Mouse (Mus musculus) midbrain, embryonic 15.5 days (tissue): ENCODE data around the gene Tekt4. TPM values are rescaled to one million over a fixed set of nuclear protein-coding genes. Genes with fewer than 3 reads are reported as not detected.

Source experiments
- ATAC-seq: fragments of 200-750 bp; cut with Nextera tagmentation; replicated peaks from 2 replicates; pipeline ENCODE4 v1.8.0; 2017; ENCODE audit warnings: moderate TSS enrichment
- H3K27ac ChIP-seq: fragments of 300-500 bp; sonication (generic); 2 replicates; pipeline ENCODE4 v1.5.1; 2015; ENCODE audit warnings: mild to moderate bottlenecking, inconsistent platforms
- H3K27me3 ChIP-seq: fragments of 300-500 bp; sonication (generic); replicated peaks from 2 replicates; pipeline ENCODE4 v1.6.1; 2015; ENCODE audit warnings: inconsistent platforms
- H3K36me3 ChIP-seq: fragments of 300-500 bp; sonication (generic); replicated peaks from 2 replicates; pipeline ENCODE4 v1.6.1; 2015; ENCODE audit warnings: inconsistent platforms
- H3K4me1 ChIP-seq: fragments of 300-500 bp; sonication (generic); 2 replicates; pipeline ENCODE4 v1.6.1; 2015; ENCODE audit warnings: inconsistent platforms
- H3K4me2 ChIP-seq: fragments of 300-500 bp; sonication (generic); 2 replicates; pipeline ENCODE4 v1.6.1; 2015; ENCODE audit warnings: inconsistent platforms, mild to moderate bottlenecking, moderate library complexity
- H3K4me3 ChIP-seq: fragments of 300-500 bp; sonication (generic); 2 replicates; pipeline ENCODE4 v1.5.1; 2015; ENCODE audit warnings: mild to moderate bottlenecking, inconsistent platforms
- H3K9ac ChIP-seq: fragments of 300-500 bp; sonication (generic); 2 replicates; pipeline ENCODE4 v1.6.1; 2015; ENCODE audit warnings: mild to moderate bottlenecking, inconsistent platforms
- H3K9me3 ChIP-seq: fragments of 300-500 bp; sonication (generic); 2 replicates; pipeline ENCODE4 v1.6.1; 2016; ENCODE audit warnings: inconsistent platforms
- WGBS: fragments of 180-500 bp; shearing (Covaris S2); methylation state at CpG from one replicate; pipeline ENCODE4 v1.1.7; 2015; ENCODE audit warnings: mixed read lengths; 5-methylcytosine and 5-hydroxymethylcytosine counted together
- polyA plus RNA-seq: library from polyadenylated mRNA; unstranded; fragments of >200 nt; fragmentation: Nextera tagmentation; extraction: Ambion mirVana; gene quantifications from 2 replicates; pipeline ENCODE4 v1.2.1, GENCODE M21; 2015

Gene Tekt4
- polyA plus RNA-seq, 1 experiment from 2014 or later = 1.2 TPM

DNA sequence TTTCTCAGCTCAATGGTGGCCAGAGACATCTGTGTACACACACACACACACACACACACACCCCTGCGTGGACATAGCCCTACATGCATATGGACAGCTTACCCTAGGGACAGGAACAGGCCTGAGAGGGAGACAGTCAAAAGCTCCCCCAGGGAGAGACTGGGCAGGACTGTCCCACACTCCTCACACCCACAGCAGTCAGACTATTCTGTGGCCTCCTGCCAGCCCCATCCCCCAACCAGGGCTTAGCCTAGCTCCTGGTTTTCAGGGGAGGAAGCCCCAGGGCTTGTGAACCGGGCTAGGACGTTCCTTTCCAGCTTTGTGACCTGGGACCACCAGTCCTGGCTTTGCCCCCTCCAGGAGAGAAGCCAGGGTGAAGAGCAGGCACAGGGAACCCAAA is 38.2 kb upstream of the Tekt4 start:
- Histone ChIP-seq H3K4me2 (no peak overlapping the region), H3K27me3 (no peaks in the 10 kb centered on the region), H3K9ac (no peak overlapping the region), H3K4me1 (peaks cover 66% of the 10 kb centered on the region), H3K9me3 (no peaks in the 10 kb centered on the region), H3K4me3 (no peak overlapping the region), H3K27ac (peak overlapping the region; percentile 30; the same call in 1 of the 2 replicates), H3K36me3 (no peaks in the 10 kb centered on the region)
- 11% methylated on average over 3 of the region's 3 CpGs for WGBS
- ATAC-seq = no peak

DNA sequence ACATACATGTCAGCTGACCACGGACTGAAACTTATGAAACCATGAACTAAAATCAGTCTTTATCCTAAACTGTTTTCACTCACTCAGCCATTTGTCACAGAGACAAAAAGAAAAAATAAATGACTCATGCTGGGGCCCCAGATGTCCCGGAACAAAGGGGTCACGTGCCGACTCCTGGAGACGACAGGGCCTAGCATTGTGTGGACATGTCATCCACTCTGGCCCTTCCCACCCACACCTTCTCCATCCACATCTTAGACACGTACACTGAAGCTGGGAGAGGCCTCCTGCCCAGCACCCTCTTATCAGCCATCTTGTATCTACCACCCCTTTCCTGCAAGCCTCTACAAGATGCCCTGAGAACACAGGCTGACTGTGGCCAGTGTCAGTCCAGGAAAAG is 36.4 kb upstream of the Tekt4 start:
- H3K9ac ChIP-seq = no peak overlapping the region
- no peaks in the 10 kb centered on the region for H3K9me3 ChIP-seq
- H3K27ac ChIP-seq = 0 out of 2 replicates have a peak overlapping the region, but pooled peaks have one; percentile 74
- no peak overlapping the region for H3K4me2 ChIP-seq
- 68% methylated on average over 6 of the region's 6 CpGs for WGBS
- H3K27me3 ChIP-seq = no peaks in the 10 kb centered on the region
- H3K36me3 ChIP-seq = no peaks in the 10 kb centered on the region
- no peak overlapping the region for H3K4me3 ChIP-seq
- no peak for ATAC-seq
- peaks cover 61% of the 10 kb centered on the region for H3K4me1 ChIP-seq

DNA sequence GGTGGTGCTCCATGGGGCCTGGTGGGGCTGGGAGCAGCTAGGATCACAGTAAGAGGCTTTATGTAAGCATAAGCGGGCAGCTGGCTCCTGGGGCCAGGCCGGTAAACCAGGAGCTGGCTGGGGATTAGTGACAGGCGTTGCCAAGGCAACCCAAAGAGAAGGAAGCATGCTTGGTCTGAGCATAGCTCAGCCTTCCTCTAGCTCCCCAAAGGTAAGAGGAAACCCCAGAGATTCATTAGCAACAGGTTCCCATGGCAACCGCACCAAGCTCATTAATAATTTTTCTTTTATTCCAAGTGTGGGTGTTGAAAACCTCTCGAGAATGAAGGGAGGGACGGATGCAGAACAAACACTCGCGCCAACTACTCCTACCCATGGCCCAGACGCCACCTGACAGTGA is 35.5 kb upstream of the Tekt4 start:
- Histone ChIP-seq H3K4me1 (peaks cover 59% of the 10 kb centered on the region), H3K27me3 (no peaks in the 10 kb centered on the region; the same call in 1 of the 2 replicates), H3K27ac (peak overlapping the region; percentile 74), H3K9ac (no peak overlapping the region), H3K4me2 (peak overlapping the region; percentile 25; the same call in 1 of the 2 replicates), H3K36me3 (no peaks in the 10 kb centered on the region), H3K4me3 (no peak overlapping the region), H3K9me3 (no peaks in the 10 kb centered on the region)
- WGBS = 12% methylated on average over 9 of the region's 9 CpGs
- ATAC-seq = peak; percentile 62

DNA sequence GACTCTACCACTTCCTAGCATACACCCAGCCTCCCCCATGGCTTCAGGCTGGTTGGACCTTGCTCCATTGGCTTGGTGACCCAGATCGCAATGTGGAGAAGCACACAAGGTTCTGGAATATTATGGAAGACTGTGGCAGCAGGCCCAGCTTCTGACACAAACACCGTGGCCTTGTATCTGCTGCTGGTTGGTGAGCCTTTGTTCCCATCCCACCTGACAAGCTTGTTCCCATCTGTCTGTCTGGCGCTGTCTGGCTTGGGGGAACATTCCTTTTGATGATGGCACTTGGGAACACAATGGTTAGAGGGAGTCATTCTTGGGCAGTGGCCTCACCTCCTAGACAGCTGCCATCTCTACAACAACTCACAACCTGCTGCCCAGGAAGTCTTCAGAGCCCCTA is 33.4 kb upstream of the Tekt4 start:
- Histone ChIP-seq H3K36me3 (no peaks in the 10 kb centered on the region), H3K27ac (no peak overlapping the region), H3K4me2 (no peak overlapping the region), H3K9ac (no peak overlapping the region), H3K4me1 (peaks cover 51% of the 10 kb centered on the region), H3K27me3 (no peaks in the 10 kb centered on the region; the same call in 1 of the 2 replicates), H3K9me3 (no peaks in the 10 kb centered on the region), H3K4me3 (no peak overlapping the region)
- 91% methylated on average over 3 of the region's 3 CpGs for WGBS
- ATAC-seq = no peak

DNA sequence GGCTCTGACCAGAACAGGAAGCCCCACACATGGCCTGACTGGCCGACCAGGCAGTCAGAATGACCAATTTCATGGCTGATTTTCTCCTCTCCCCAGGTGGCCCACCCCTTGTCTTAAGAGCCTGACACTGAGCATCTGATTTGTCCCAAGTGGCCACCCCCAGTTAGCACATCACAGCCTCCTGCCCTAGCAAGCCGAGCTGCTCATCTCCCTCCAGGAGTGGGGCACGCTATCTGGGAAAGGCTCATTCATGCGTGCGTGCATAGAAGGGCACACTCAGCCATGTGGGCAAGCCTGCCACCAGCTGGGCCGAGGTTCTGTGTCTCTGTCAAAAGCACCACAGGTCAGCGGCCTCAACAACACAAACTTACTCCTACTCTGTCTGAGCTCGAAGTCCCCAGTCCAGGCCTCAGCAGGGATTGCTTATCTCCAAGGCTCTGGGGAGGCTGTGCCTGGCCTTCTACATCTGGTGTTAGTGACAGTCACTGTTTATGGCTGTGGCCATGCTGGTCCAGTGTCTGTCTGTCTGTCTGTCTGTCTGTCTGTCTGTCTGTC is 29.8 kb upstream of the Tekt4 start:
- ATAC-seq = no peak
- Histone ChIP-seq H3K4me2 (no peak overlapping the region), H3K4me1 (peaks cover 37% of the 10 kb centered on the region), H3K27me3 (no peaks in the 10 kb centered on the region; the same call in 1 of the 2 replicates), H3K27ac (no peak overlapping the region), H3K36me3 (no peaks in the 10 kb centered on the region), H3K9ac (no peak overlapping the region), H3K4me3 (no peak overlapping the region), H3K9me3 (no peaks in the 10 kb centered on the region)
- WGBS = 33% methylated on average over 8 of the region's 8 CpGs

DNA sequence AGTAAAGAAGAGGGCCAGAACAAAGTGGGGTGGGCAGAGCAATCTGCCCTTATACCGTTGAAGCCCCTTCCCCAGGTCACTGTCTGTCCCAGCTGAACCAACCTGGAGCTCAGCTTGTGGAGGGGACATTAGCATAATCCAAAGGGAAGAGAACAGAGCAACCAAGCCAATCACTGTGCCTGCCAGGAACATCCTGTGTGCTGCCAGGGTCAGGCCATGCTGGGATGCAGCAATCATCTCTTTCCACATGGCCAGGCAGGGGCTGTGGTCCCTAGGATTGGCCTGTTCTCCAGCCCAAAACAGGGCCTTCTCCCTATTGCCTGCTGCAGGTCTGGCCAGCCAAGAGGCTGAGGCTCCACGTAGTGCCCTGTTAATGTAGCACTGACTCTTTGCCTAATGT is 28.4 kb upstream of the Tekt4 start:
- no peak overlapping the region for H3K9ac ChIP-seq
- H3K4me3 ChIP-seq = no peak overlapping the region
- ATAC-seq = no peak
- no peaks in the 10 kb centered on the region for H3K9me3 ChIP-seq
- H3K27ac ChIP-seq = no peak overlapping the region
- H3K4me1 ChIP-seq = peaks cover 39% of the 10 kb centered on the region
- no peaks in the 10 kb centered on the region for H3K36me3 ChIP-seq
- no peak overlapping the region for H3K4me2 ChIP-seq
- peaks cover 2% of the 10 kb centered on the region; the same call in 1 of the 2 replicates for H3K27me3 ChIP-seq
- 51% methylated on average over 2 of the region's 2 CpGs for WGBS

DNA sequence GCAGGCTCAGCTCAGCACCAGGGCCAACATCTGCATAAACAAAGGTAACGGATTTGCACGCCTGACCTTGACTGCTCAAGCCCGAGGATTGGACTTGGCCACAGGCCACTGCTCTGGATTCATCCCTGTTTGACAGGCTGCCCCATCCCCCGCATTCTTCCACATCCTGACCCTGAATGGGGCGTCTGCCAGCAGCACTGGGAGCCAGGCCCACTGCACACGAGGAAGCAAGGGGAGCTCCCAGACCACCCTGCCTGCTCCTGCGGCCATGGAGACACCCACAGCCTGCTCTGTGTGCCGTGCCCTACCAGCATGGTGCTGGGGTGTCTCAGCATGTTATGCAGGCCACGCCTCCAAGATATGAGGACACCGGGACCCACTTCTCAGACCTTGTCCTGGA is 27.0 kb upstream of the Tekt4 start:
- no peak overlapping the region for H3K27ac ChIP-seq
- no peaks in the 10 kb centered on the region for H3K9me3 ChIP-seq
- no peak overlapping the region for H3K4me3 ChIP-seq
- H3K27me3 ChIP-seq = peaks cover 9% of the 10 kb centered on the region; the same call in 1 of the 2 replicates
- H3K4me1 ChIP-seq = peaks cover 54% of the 10 kb centered on the region
- 38% methylated on average over 10 of the region's 10 CpGs for WGBS
- no peak for ATAC-seq
- H3K36me3 ChIP-seq = no peaks in the 10 kb centered on the region
- H3K9ac ChIP-seq = no peak overlapping the region
- no peak overlapping the region for H3K4me2 ChIP-seq

DNA sequence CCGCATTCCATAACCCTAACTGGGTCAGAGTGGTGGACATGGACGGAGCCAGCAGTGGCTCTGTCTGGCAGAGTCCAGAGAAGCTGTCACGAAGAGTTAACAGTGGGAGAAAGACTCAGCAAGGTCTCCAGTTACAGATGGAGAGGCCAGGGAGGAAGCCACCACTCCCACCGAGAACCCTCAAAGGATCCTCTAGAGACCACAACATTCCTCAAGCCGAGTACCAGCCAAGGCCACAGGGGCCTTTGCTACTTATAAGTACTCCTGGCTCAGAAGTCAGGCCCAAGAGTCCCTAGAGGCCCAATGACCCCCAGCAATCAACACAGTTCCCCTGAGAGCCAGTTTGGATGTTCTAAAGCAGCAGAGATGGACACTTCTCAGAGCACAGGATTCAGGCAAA is 25.2 kb upstream of the Tekt4 start:
- Histone ChIP-seq H3K4me2 (no peak overlapping the region), H3K27me3 (0 out of 2 replicates have a peak, but pooled peaks cover 9% of the 10 kb centered on the region), H3K27ac (no peak overlapping the region), H3K4me3 (no peak overlapping the region), H3K36me3 (no peaks in the 10 kb centered on the region), H3K9ac (no peak overlapping the region), H3K4me1 (peaks cover 57% of the 10 kb centered on the region), H3K9me3 (no peaks in the 10 kb centered on the region)
- WGBS = 64% methylated on average over 5 of the region's 5 CpGs
- ATAC-seq = no peak

DNA sequence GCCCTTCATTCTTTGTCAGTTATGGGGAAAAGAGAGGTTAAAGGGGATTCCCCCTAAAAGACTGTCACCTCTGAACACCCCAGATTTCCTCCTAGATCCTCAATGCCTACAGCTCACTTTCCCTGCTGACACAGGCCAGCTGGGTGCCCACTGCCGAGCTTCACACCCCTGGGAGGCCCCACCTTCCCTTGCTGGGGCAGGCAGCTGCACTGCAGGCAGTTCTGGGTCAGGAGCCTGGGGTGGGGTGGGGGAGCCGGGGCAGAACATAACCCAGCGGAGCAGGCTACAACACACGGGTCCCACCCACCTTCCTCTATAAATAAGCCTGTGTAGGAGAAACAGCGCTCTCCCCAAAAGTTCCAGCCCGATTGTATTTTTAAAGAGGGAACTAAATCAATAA is 24.5 kb upstream of the Tekt4 start:
- 0 out of 2 replicates have a peak, but pooled peaks cover 9% of the 10 kb centered on the region for H3K27me3 ChIP-seq
- H3K4me2 ChIP-seq = no peak overlapping the region
- WGBS = 58% methylated on average over 6 of the region's 6 CpGs
- H3K9ac ChIP-seq = no peak overlapping the region
- H3K4me1 ChIP-seq = peaks cover 59% of the 10 kb centered on the region
- H3K27ac ChIP-seq = no peak overlapping the region
- no peaks in the 10 kb centered on the region for H3K36me3 ChIP-seq
- H3K9me3 ChIP-seq = no peaks in the 10 kb centered on the region
- no peak overlapping the region for H3K4me3 ChIP-seq
- no peak for ATAC-seq

DNA sequence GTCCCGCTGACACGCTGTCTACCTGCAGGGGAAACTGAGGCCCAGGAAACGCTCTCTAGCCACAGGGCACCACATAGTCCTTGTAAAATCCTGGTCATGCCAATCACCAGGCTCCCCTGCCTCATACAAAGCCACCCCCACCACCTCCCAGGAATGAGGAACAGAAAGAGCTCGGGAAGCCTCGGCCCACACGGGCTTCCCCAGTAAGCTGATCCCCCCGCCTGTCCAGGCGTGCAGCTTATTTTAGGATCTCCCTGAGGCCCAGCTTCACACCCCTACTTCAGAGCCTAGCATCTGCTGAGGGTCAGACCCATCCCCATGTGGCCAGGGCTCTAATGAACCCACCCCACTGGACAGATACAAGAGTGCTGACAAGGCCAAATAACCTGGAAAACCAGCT is 23.9 kb upstream of the Tekt4 start:
- no peak overlapping the region for H3K9ac ChIP-seq
- H3K4me1 ChIP-seq = peaks cover 64% of the 10 kb centered on the region

DNA sequence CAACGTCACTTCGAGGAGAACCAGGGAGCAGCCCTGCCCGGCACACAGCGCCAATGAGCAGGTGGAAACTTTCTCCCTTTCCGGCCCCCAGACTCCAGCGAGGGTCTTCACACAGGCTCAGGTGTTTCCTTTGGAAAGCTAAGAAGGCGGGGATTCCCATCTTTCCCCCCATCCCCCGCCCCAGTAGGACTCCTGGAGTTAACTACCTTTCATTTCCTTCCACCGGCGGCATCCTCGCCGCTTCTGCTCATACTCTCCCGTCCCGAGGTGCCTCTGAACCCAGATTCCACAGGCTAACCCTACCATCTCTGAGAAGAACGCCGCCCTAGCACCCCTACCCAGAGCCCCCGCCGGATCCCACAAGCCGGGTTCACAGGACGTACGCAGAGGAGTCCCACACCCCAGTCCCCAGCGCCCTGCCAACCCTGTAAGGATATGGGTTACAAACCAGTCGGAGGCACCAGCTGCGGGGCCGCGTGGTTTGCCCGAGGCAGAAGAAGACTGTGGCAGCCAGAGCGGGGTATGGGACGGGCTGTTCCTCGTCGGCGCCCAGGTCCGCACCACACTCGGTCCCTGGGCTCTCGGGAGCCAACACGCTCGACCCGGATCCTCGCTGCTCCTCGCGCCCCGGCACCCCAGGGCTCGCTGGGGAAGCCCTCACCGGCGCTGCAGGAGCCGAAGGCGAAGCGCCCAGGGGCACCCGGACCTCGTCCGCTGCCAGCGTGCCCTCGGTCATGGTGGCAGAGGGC is 21.8 kb upstream of the Tekt4 start:
- peaks cover 45% of the 10 kb centered on the region for H3K4me1 ChIP-seq
- H3K9ac ChIP-seq = peak overlapping the region; percentile 77
- peak overlapping the region; percentile 83 for H3K27ac ChIP-seq
- peaks cover 14% of the 10 kb centered on the region; the same call in 1 of the 2 replicates for H3K27me3 ChIP-seq
- peak overlapping the region; percentile 66 for H3K4me3 ChIP-seq
- H3K4me2 ChIP-seq = peak overlapping the region; percentile 93
- H3K36me3 ChIP-seq = no peaks in the 10 kb centered on the region
- H3K9me3 ChIP-seq = no peaks in the 10 kb centered on the region
- peak; percentile 21 for ATAC-seq
- WGBS = under 1% methylated on average over 53 of the region's 53 CpGs

More for the DNA sequence above, 23.9 kb upstream of the Tekt4 start:
- H3K27me3 ChIP-seq = 0 out of 2 replicates have a peak, but pooled peaks cover 10% of the 10 kb centered on the region
- H3K4me3 ChIP-seq = peak overlapping the region; percentile 66; the same call in 1 of the 2 replicates
- 46% methylated on average over 8 of the region's 8 CpGs for WGBS
- H3K4me2 ChIP-seq = peak overlapping the region; percentile 93
- no peaks in the 10 kb centered on the region for H3K36me3 ChIP-seq
- H3K9me3 ChIP-seq = no peaks in the 10 kb centered on the region
- H3K27ac ChIP-seq = no peak overlapping the region
- ATAC-seq = no peak

DNA sequence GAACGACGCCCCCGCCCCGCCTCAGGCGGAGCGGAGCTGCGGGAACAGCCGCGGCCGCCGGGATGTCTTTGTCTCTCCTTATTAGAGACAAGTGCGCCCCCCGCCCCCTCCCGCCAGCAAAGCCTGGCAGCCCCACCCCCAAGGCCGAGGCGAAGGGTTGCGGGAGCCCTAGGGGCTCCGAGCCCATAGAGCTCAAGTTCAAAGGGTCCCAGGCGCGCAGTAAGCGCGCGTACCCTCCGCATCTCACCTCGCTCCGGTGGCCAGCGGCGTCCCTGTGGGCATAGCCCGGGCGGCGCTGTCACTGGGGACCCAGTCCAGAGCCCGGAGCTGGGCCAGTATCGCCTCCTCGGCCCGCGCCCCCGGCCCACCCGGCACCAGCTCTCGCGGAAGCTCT is 21.2 kb upstream of the Tekt4 start:
- Histone ChIP-seq H3K4me2 (peak overlapping the region; percentile 93), H3K4me3 (peak overlapping the region; percentile 66), H3K36me3 (no peaks in the 10 kb centered on the region), H3K9ac (peak overlapping the region; percentile 77), H3K27ac (peak overlapping the region; percentile 83), H3K9me3 (no peaks in the 10 kb centered on the region), H3K27me3 (peaks cover 14% of the 10 kb centered on the region; the same call in 1 of the 2 replicates), H3K4me1 (peaks cover 43% of the 10 kb centered on the region)
- under 1% methylated on average over 40 of the region's 40 CpGs for WGBS
- ATAC-seq = peak; percentile 59
